Mouse (Mus musculus) heart, adult 2 months (tissue): ENCODE data around the gene Emc3.

Experiments used
- CTCF ChIP-seq: fragments of 200-600 bp; IDR thresholded peaks from 2 replicates; pipeline ENCODE4 v1.8.1; 2022; ENCODE audit warnings: antibody characterized with exemption, mild to moderate bottlenecking, moderate library complexity
- EP300 ChIP-seq: fragments of 200-500 bp; IDR thresholded peaks from 2 replicates; pipeline ENCODE4 v1.6.1; 2011; ENCODE audit warnings: low read depth, low read length, control low read depth; ENCODE audit not compliant: insufficient read depth
- POLR2A ChIP-seq: fragments of 200-500 bp; IDR thresholded peaks from 2 replicates; pipeline ENCODE4 v1.6.1; 2011; ENCODE audit warnings: mild to moderate bottlenecking, low read depth, low read length, control low read depth; ENCODE audit not compliant: insufficient read depth

DNA sequence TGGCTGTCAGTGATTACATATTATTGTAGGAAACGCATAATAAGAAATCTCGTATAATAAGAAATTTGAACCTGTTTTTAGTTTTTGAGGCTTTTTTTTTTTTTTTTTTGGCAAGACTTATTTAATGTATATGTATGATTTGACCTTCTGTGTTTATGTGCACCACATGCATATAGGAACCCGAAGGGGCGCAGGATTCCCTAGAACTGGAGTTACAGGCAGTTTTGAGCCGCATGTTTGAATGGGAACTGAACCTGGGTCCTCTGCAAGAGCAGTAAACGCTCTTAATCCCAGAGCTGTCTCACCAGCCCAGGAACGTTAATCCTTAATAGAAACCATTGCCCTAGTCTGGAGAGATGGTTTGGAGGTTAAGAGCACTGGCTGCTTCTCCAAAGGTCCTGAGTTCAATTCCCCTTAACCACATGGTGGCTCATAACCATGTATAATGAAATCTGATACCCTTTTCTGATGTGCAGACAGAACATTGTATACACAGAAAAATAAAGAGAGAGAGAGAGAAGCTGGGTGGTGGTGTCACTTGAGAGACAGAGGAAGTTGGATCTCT, 470 bp upstream of the Emc3 start:
- TF ChIP-seq CTCF (no peak), EP300 (no peak), POLR2A (no peak)
